Comparison of ENCODE assay signal across 28 mouse cellular contexts in the genomic region with DNA sequence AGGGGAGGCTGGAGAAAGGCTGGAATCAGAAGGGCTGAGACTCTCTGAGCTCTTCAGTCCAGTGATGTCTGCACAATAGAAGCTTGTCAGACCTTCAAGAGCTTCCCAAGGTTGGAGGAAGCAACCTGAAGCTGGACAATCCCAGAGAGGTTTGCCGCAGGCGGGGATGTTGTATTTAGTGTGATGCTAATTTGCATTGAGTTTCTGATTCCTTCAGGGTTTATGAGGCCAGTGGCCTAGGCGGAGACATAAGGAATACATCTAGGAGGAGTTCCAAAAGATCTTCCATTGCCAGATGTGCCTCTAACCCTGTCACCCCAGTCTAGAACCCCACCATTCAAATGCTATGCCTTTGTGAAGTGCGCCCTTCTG.
"Had no signal": no experiment of that assay in that cellular context is flagged by ENCODE, and none has a peak within 500 bp of the region (broad histone marks: within the 10 kb centered on the region; RNA-seq: fewer than 3 reads in every experiment).

No protein-coding gene starts in this region.

- H3K27ac ChIP-seq: limb, embryonic 10.5 days; limb, embryonic 12.5 days; limb, embryonic 13.5 days; limb, embryonic 15.5 days; liver, embryonic 12.5 days; liver, embryonic 13.5 days; liver, embryonic 14.5 days; liver, embryonic 15.5 days; lung, embryonic 15.5 days; macrophage; midbrain, embryonic 10.5 days; midbrain, embryonic 12.5 days; midbrain, embryonic 15.5 days; neural tube, embryonic 12.5 days had no signal

- H3K27me3 ChIP-seq: limb, embryonic 12.5 days; limb, embryonic 15.5 days; liver, embryonic 12.5 days; liver, embryonic 13.5 days; liver, embryonic 15.5 days; lung, embryonic 15.5 days; megakaryocyte, embryonic 14.5 days; neural tube, embryonic 12.5 days had no signal

- DNase-seq: left cerebral cortex, postnatal 4 days; liver; liver, embryonic 13.5 days; liver, postnatal 0 days; lung, adult 18-20 months; lung, adult 2 months; lung, embryonic 14.5 days; lung, postnatal 10 days; lung, postnatal 14 days; lung, postnatal 36 days; lung, postnatal 4 days had no signal

- H3K4me2 ChIP-seq: limb, embryonic 12.5 days; limb, embryonic 13.5 days; limb, embryonic 15.5 days; liver, embryonic 11.5 days; liver, embryonic 12.5 days; liver, embryonic 13.5 days; liver, embryonic 15.5 days; lung, embryonic 14.5 days; lung, embryonic 15.5 days; midbrain, embryonic 12.5 days; midbrain, embryonic 15.5 days; neural tube, embryonic 12.5 days had no signal

- H3K4me1 ChIP-seq: limb, embryonic 10.5 days; limb, embryonic 12.5 days; limb, embryonic 13.5 days; limb, embryonic 15.5 days; liver, embryonic 12.5 days; liver, embryonic 13.5 days; liver, embryonic 15.5 days; lung, embryonic 15.5 days; megakaryocyte, embryonic 14.5 days; midbrain, embryonic 12.5 days; neural tube, embryonic 12.5 days had no signal

- H3K36me3 ChIP-seq: limb, embryonic 10.5 days; limb, embryonic 12.5 days; limb, embryonic 13.5 days; limb, embryonic 15.5 days; liver, embryonic 12.5 days; liver, embryonic 13.5 days; liver, embryonic 15.5 days; lung, embryonic 15.5 days; midbrain, embryonic 10.5 days; midbrain, embryonic 12.5 days; midbrain, embryonic 15.5 days; neural tube, embryonic 12.5 days had no signal

- H3K4me3 ChIP-seq: limb, embryonic 10.5 days; limb, embryonic 12.5 days; limb, embryonic 13.5 days; limb, embryonic 15.5 days; liver, embryonic 12.5 days; liver, embryonic 13.5 days; liver, embryonic 15.5 days; lung, embryonic 15.5 days; megakaryocyte, embryonic 14.5 days; midbrain, embryonic 10.5 days; midbrain, embryonic 12.5 days; midbrain, embryonic 15.5 days; myocyte; neural tube, embryonic 12.5 days had no signal

- H3K9ac ChIP-seq: limb, embryonic 12.5 days; limb, embryonic 13.5 days; limb, embryonic 15.5 days; liver, embryonic 12.5 days; liver, embryonic 13.5 days; liver, embryonic 14.5 days; liver, embryonic 15.5 days; liver, postnatal 0 days; lung, embryonic 14.5 days; lung, embryonic 15.5 days; midbrain, embryonic 12.5 days; midbrain, embryonic 15.5 days; neural tube, embryonic 12.5 days had no signal

- ATAC-seq: liver, embryonic 12.5 days; liver, postnatal 0 days; lung, postnatal 0 days had no signal

- H3K9me3 ChIP-seq: limb, embryonic 10.5 days; limb, embryonic 12.5 days; limb, embryonic 13.5 days; limb, embryonic 15.5 days; liver, embryonic 12.5 days; liver, embryonic 13.5 days; liver, embryonic 15.5 days; lung, embryonic 15.5 days; midbrain, embryonic 10.5 days; midbrain, embryonic 15.5 days; neural tube, embryonic 12.5 days had no signal
